Mouse (Mus musculus): ENCODE measurements at regions not wholly inside any gene's neighbourhood (a gene's known extent, or its start where the extent isn't known, plus 50 kb on each side); places are given as distances from the start of the nearest gene placed in this dataset.
A peak's percentile ranks its signal among the peaks of the same experiment; 100 is the strongest.

DNA sequence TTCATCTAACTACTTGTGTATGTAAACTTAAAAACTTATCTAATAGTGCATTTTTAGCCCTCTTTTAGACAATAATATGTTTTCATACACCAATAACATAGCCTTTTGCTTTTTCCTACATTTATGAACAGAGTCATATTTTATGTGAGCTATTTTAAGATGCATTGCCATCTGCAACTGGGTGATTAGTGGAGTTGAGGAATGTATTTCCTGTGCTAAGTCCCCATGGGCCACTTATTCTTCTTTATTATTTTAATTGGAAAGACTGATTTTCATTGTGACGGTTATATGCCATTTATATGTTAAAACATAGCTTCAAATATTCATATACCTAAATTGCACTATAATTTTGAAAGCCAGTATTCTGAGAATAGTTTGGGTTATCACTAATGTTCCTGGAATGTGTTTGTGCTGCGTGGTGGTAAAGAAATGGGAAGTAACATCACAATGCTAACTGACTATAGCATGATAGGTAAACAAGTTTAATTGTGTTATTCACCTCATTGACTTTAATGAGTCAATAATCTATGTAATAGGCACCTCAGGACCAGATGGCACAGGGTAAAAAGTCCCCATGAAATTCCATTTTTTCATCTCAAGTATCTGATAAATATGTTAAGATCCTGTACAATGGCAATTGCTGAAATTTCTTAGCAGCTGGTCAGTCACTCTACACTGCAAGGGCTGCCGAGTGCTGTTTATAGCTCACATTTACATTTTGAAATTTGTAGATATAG lies 1671.5 kb downstream of the Efnb2 start:
- H3K4me1 ChIP-seq, result no peaks in the 10 kb centered on the region
- no peaks in the 10 kb centered on the region for H3K27me3 ChIP-seq (replicated peaks; ENCODE audit: low read depth, poor library complexity, severe bottlenecking)
- WGBS, result 83% methylated on average over 3 of the region's 3 CpGs
- H3K9me3 ChIP-seq, result no peaks in the 10 kb centered on the region
- no peaks in the 10 kb centered on the region for H3K36me3 ChIP-seq (replicated peaks)
- no peak overlapping the region for H3K4me3 ChIP-seq
- DNase-seq (ENCODE audit: low spot score), result no peak
- no peak overlapping the region for H3K27ac ChIP-seq (replicated peaks)

DNA sequence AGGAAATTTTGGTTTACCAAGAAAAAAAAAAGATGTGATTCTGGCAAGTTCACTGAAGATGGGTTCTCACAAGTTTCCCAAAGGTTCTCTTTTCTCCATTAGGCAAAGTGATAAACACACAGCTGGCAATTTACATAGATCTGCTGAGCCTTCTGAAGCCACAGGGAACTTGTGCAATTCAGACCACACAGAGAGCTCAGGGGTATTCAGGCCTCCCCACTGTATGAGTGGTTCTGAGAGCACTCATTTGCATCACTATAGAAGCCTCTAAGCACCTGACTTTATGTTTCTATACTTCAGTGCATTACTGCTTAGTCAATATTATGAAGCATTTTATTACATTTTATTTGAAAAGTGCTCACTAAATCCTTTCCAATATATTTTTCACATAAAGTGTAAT lies 1687.1 kb downstream of the Efnb2 start:
- no peak for DNase-seq (ENCODE audit: low spot score)
- no peak overlapping the region for H3K4me3 ChIP-seq
- no peaks in the 10 kb centered on the region for H3K9me3 ChIP-seq

DNA sequence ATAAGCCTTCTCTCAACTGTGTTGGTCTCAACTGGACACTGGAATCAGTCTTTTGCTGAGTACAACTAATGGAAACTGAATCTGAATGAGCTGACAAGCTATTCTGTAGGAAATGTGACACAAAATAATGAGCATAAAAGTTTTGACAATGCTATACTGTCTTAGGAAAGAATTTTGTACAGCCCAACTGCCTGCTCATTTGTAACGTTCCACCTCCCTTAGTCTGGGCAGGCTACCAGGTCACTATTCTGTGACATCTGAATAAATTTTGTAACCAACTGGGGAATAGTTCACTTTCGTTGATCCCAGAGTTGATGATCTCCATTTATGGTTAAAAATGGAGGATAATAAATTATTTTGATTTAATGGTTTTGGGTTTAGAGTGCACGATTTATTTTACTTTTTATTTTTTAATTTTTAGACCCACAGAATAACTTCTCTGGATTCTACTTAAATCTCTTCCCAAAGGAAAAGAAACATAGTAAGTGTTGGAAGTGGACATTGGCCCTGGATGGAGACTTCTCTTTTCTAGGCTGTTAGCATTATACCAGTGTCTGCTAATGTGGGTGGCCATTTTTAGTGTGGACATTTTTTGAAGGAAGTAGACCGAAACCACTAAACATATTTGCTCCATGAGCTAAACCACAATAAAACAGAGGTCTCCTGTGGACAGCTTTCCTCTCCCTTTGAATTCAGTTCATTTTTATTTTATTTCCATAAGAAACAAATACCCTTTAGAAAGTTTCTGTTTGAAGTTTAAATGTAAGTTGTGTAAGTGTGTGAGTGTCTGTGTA lies 1697.8 kb downstream of the Efnb2 start:
- WGBS, result 87% methylated on average over 4 of the region's 4 CpGs
- no peaks in the 10 kb centered on the region for H3K4me1 ChIP-seq
- no peak overlapping the region for H3K4me3 ChIP-seq
- no peak for DNase-seq (ENCODE audit: low spot score)
- H3K27ac ChIP-seq (replicated peaks), result no peak overlapping the region
- no peaks in the 10 kb centered on the region for H3K27me3 ChIP-seq (replicated peaks; ENCODE audit: low read depth, poor library complexity, severe bottlenecking)
- H3K9me3 ChIP-seq, result no peaks in the 10 kb centered on the region
- no peaks in the 10 kb centered on the region for H3K36me3 ChIP-seq (replicated peaks)

More for the DNA sequence above, 1687.1 kb downstream of the Efnb2 start:
- H3K27ac ChIP-seq (replicated peaks), result no peak overlapping the region
- H3K36me3 ChIP-seq (replicated peaks), result no peaks in the 10 kb centered on the region
- H3K27me3 ChIP-seq (replicated peaks; ENCODE audit: low read depth, poor library complexity, severe bottlenecking), result no peaks in the 10 kb centered on the region
- no peaks in the 10 kb centered on the region for H3K4me1 ChIP-seq

DNA sequence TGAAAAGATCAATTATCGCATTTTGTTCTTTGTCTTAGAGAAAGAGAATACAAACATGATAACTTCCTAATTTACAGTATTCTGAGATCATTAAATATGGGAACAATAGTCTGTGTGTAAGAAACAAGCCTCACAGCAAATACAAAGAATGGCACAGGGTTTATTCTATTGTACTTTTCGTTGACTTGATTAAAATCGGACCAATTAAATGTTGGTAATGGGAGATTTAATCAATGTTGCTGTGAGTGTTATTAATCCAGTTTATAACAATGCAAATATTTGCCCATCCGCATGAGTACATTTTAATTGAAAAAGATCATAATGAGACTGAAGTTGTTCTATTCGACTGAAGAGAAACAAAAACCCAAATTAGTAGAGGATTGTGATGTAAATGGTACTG lies 1703.0 kb downstream of the Efnb2 start:
- H3K36me3 ChIP-seq (replicated peaks), result no peaks in the 10 kb centered on the region
- no peaks in the 10 kb centered on the region for H3K9me3 ChIP-seq
- 91% methylated on average over 5 of the region's 5 CpGs for WGBS
- H3K4me1 ChIP-seq, result no peaks in the 10 kb centered on the region
- no peak overlapping the region for H3K4me3 ChIP-seq
- no peak overlapping the region for H3K27ac ChIP-seq (replicated peaks)
- no peak for DNase-seq (ENCODE audit: low spot score)
- no peaks in the 10 kb centered on the region for H3K27me3 ChIP-seq (replicated peaks; ENCODE audit: low read depth, poor library complexity, severe bottlenecking)

DNA sequence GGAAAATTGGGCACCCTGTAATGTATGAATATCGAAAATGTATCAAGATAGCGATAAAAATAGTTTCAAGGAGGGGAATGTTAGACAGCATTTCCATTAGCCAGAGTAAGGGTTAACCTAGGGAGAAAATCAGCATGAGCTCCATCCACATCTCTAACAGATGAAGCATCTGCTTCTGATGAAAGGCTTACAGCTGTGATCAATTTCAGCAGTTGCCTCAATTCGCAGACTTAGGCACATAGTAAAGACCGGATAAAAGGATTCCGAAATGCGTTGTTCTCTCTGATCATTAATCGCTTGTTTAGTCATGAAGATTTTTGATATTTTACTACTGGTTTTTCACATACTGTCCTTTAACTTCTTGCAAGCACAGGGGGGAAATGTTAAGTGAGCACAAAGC lies 1706.8 kb downstream of the Efnb2 start:
- H3K36me3 ChIP-seq (replicated peaks), result no peaks in the 10 kb centered on the region
- 42% methylated on average over 7 of the region's 7 CpGs for WGBS
- H3K4me3 ChIP-seq, result no peak overlapping the region
- H3K4me1 ChIP-seq, result no peaks in the 10 kb centered on the region
- peak; percentile 38 for DNase-seq (ENCODE audit: low spot score)
- no peak overlapping the region for H3K27ac ChIP-seq (replicated peaks)
- no peaks in the 10 kb centered on the region for H3K27me3 ChIP-seq (replicated peaks; ENCODE audit: low read depth, poor library complexity, severe bottlenecking)
- no peaks in the 10 kb centered on the region for H3K9me3 ChIP-seq

DNA sequence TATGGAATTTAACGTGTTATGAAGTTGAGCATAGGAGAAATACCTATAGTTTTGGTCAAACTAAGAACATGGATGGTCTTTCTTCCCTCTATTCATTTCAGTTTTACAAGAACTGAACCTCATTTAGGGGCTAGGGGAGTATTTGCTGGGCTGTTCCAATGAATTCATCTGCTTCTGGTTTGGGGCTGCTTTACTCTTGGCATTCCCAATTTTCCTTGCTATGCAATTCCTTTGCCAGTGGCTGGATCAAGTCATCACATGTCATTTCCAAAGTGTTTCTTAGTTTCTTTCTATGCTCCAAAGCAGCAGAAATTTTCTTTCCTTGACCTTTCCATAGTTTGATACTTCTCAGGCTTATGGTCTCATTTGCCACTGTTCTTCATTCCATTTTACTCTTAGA lies 1738.6 kb downstream of the Efnb2 start:
- no peak overlapping the region for H3K27ac ChIP-seq (replicated peaks)
- no peak overlapping the region for H3K4me3 ChIP-seq
- no peaks in the 10 kb centered on the region for H3K4me1 ChIP-seq
- no peaks in the 10 kb centered on the region for H3K36me3 ChIP-seq (replicated peaks)
- DNase-seq (ENCODE audit: low spot score), result no peak
- WGBS, result 86% methylated on average over 1 of the region's 1 CpGs
- H3K9me3 ChIP-seq, result no peaks in the 10 kb centered on the region
- H3K27me3 ChIP-seq (replicated peaks; ENCODE audit: low read depth, poor library complexity, severe bottlenecking), result no peaks in the 10 kb centered on the region

DNA sequence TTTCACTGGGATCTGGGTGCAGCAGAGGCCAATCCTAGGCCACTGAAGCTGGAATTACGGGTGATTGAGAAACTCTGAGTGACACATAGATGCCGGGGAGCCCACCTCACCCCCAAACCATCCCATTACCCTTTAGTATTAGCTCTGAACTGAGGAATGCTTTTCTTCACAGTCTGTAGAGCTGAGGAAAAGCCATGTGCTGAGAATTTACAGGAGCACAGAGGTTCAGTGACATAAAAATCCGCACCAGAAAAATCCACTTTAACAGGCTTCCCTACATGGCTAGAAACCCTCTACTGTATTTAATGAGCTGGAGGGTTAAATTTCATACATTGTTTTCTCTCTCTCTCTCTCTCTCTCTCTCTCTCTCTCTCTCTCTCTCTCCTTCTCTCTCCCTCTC lies 1753.4 kb downstream of the Efnb2 start:
- H3K9me3 ChIP-seq, result no peaks in the 10 kb centered on the region
- 77% methylated on average over 3 of the region's 3 CpGs for WGBS
- no peak overlapping the region for H3K27ac ChIP-seq (replicated peaks)
- DNase-seq (ENCODE audit: low spot score), result no peak
- H3K27me3 ChIP-seq (replicated peaks; ENCODE audit: low read depth, poor library complexity, severe bottlenecking), result no peaks in the 10 kb centered on the region
- no peak overlapping the region for H3K4me3 ChIP-seq
- H3K4me1 ChIP-seq, result no peaks in the 10 kb centered on the region
- H3K36me3 ChIP-seq (replicated peaks), result no peaks in the 10 kb centered on the region

DNA sequence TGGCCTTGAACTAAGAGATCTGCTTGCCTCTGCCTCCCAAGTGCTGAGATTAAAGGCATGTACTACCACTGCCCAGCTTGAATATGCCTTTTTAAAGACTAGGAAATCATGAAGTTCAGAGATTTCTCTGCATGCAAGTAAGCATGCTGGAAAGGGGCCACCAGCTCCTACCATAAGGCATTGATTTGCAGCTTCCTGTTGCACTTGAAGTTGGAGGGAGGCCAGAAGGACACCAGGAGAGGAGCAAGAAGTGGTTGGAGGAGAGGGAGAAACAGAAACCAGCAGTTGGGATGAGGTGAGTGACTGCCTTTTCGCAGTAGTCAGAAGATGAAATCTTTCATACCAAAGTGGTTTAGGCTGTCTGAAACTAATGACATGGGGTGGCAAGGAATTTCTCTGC lies 1769.6 kb downstream of the Efnb2 start:
- no peak overlapping the region for H3K27ac ChIP-seq (replicated peaks)
- H3K36me3 ChIP-seq (replicated peaks), result no peaks in the 10 kb centered on the region
- H3K4me3 ChIP-seq, result no peak overlapping the region
- H3K27me3 ChIP-seq (replicated peaks; ENCODE audit: low read depth, poor library complexity, severe bottlenecking), result no peaks in the 10 kb centered on the region
- DNase-seq (ENCODE audit: low spot score), result peak; percentile 10
- no peaks in the 10 kb centered on the region for H3K4me1 ChIP-seq
- WGBS, result 76% methylated on average over 1 of the region's 1 CpGs
- H3K9me3 ChIP-seq, result no peaks in the 10 kb centered on the region

DNA sequence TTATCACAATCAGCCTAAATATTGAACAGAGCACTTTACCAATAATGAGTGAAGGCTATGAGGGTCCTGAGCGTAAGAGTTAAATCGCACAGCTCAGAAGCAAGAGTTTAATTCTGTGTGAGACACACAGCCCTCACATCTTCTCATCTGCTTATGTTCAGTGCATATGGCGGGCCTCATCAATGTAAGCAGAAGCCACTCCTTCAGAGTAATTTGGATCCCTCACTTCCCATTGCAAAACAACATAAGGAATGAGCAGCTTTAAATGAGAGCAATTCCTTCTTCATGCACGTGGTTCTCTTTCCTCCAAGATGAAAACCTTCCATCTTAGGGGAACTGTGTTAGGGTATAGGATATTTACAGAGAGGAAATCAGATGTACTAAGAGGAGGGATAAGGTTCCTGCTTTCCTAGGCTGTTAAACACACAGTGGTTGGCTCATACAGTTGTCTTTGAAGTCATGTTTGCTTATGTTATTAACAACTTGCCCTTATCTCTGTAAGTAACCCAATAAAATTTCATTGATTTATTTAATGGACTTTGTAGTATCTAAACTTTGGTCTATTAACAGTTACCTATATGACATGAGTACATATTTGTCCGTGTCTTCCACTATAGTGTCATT lies 1774.2 kb downstream of the Efnb2 start:
- Histone ChIP-seq H3K4me1 (no peaks in the 10 kb centered on the region), H3K4me3 (no peak overlapping the region), H3K27ac (replicated peaks) (no peak overlapping the region), H3K9me3 (no peaks in the 10 kb centered on the region), H3K36me3 (replicated peaks) (no peaks in the 10 kb centered on the region), H3K27me3 (replicated peaks; ENCODE audit: low read depth, poor library complexity, severe bottlenecking) (no peaks in the 10 kb centered on the region)
- 87% methylated on average over 5 of the region's 5 CpGs for WGBS
- no peak for DNase-seq (ENCODE audit: low spot score)

DNA sequence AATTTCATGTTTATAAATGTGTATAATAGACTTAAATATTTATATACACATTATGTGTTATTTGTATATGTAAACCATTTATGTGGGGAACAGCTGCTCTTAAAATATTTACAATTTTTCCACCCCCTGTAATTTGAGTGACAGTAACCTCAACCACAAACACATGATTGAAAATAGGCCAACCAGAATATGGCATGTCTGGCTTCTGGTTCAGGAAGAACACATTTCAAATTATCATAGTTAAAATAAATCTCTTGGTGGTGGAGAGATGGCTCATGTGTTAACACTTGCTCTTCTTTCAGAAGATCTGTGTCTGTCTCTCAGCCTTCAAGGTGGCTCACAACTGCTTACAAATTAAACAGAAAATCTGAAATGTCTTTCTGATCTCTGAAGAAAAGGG lies 1776.2 kb downstream of the Efnb2 start:
- H3K27me3 ChIP-seq (replicated peaks; ENCODE audit: low read depth, poor library complexity, severe bottlenecking), result no peaks in the 10 kb centered on the region
- DNase-seq (ENCODE audit: low spot score), result no peak
- H3K4me1 ChIP-seq, result no peaks in the 10 kb centered on the region
- no peaks in the 10 kb centered on the region for H3K36me3 ChIP-seq (replicated peaks)
- H3K4me3 ChIP-seq, result no peak overlapping the region
- H3K9me3 ChIP-seq, result no peaks in the 10 kb centered on the region
- H3K27ac ChIP-seq (replicated peaks), result no peak overlapping the region

DNA sequence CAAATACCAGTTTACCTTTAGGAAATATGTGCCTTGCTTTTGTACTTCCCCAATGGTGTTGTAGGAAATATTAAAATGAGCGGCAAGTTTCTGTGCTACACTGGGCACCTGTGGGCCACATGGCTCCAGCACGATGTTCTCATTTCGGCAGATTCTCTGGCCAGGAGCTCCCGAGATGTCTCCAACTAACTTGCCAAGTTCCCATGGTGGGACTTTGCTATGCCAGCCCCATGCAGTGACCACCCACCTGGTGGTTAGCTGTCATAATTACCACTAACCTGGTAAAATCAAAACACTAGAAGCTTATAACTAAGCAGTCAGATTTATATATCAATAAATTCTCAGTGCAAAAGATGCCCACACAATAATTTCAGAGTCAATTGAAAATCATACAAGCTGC lies 1777.5 kb upstream of the Slc10a2 start:
- DNase-seq (ENCODE audit: low spot score), result no peak
- no peak overlapping the region for H3K4me3 ChIP-seq
- H3K9me3 ChIP-seq, result no peaks in the 10 kb centered on the region
- H3K36me3 ChIP-seq (replicated peaks), result no peaks in the 10 kb centered on the region
- no peaks in the 10 kb centered on the region for H3K4me1 ChIP-seq
- no peaks in the 10 kb centered on the region for H3K27me3 ChIP-seq (replicated peaks; ENCODE audit: low read depth, poor library complexity, severe bottlenecking)
- 93% methylated on average over 4 of the region's 4 CpGs for WGBS
- H3K27ac ChIP-seq (replicated peaks), result no peak overlapping the region

All from embryonic facial prominence, embryonic 10.5 days (tissue).